Mouse (Mus musculus) right cerebral cortex, postnatal 14 days (tissue): ENCODE measurements around the gene Pi4kb.
A peak's percentile ranks its signal among the peaks of the same experiment; 100 is the strongest.
"Not testable (repeated sequence)": the region's sequence is repeated elsewhere in the genome, so short reads cannot be mapped to it uniquely, and the experiment has no call there.

Experiments used
- DNase-seq: peaks from one replicate; pipeline ENCODE4 v3.0.0; 2022

Pi4kb gene

DNA sequence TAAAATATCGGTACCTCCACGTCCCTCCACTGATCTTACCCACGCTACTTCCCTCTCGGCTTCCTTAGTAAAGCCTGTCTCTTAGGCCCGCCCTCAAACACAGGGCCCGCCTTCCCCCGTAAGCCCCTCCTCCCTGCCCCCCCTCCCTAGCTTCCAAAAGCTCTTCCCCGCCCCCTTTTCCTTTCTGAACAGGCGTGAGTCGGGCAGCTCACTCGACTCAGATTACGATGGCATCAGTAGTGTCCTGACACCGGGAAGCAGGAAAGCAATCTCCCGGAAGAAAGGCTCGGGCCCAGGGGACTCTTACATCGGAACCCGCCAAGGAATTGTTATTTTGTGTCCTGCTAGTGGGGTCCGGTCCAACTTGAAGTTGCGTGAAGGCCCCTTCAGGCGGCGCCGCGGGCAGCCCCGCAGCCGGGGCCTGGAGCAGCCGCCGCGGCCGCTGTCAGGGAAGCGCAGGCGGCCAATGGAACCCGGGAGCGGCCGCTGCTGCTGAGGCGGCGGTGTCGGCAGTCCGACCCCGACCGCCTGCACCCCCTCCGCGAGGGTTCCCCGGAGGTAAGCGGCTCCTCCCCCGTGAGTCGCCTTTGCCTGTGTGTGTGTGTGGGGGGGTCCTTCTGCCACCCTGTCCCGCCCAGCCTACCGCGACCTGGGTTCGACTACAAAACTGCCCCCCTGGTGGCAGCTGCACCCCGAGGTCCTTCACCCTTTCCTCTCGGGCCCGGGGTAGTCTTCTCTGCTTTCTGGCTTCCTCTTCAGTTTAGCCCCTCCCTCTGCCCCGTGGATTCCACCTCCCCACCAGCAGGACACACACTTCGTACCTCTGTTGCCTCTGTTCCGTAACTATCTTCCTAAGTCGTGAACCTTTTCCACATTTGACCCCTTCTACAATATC lies at the start of gene Pi4kb:
Gene Pi4kb, plus strand, starts transcription at position 204 of the 895 bp plus-strand sequence.
- peak; percentile 69 for DNase-seq

DNA sequence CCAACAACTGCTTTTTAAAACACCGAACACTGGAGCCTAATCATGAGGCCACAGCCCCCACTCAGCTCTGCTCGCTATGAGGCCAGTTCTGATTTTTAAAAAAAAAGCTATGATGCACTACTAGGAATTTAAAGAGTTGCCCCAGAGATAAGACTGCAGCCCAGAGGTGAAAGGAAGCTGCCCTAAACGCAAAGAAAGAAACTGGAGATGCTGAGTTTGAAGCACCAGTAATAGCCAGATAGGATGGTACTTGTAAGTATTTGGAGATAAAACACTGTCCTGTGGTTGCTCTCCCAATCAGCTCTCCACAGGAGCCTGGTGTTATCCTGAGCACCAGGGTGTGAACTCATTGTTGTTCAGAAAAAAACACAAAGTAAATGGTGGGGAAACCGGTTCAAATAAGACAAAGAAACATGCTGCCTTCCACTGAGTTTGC lies 48.2 kb upstream of the Pi4kb start:
- not testable (repeated sequence) for DNase-seq

DNA sequence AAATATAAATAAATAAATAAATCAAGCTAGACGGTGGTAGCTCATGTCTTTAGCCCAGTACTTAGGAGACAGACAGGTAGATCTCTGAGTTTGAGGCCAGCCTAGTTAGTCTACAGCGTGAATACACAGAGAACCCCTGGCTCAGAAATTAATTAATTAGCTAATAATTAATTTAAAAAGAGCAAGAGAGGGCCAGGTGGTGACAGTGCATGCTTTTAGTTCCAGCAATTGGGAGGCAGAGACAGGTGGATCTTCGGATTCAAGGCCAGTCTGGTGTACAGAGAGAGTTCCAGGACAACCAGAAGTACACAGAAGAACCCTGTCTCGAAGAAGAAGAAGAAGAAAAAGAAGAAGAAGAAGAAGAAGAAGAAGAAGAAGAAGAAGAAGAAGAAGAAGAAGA lies 45.6 kb upstream of the Pi4kb start:
- DNase-seq, result not testable (repeated sequence)

DNA sequence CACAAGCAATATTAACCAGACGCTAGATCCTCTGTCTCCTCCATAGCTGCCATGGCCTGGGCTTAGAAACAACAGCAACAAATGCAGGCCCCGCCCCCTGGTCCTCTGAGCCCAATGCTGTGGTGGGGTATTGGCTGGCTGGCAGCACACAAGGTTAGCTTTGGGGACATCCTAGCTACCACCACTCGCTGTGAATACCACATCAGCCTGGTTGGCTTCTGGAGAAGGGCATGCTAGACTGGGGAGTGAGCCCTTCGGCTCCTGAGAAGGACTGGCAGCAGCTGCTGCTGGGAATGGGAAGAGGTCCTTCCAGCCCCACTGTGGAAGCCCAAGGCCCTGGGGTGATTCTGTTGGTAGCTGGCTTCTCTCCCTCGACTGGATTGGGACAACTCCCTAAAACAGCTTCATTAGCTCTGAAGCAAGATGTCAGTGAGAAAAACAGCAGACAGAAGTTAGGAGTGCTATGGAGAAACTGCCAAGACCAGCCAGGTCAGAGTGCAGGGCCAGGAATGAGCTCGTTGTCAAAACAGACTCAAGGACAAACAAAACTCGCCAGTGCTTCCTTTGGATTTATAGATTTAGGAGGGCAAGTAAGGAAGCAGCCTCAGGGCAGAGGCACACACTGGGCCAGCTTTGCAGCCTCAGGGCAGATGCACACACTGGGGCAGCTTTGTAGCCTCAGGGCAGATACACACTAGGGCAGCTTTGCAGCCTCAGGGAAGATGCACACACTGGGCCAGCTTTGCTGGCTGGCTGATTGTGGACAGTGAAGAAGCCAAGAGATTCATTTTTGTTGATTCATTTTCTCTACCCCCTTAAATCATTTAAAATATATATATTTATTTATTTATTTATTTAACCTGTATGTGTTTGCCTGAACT lies 43.9 kb upstream of the Pi4kb start:
- DNase-seq, result not testable (repeated sequence)

DNA sequence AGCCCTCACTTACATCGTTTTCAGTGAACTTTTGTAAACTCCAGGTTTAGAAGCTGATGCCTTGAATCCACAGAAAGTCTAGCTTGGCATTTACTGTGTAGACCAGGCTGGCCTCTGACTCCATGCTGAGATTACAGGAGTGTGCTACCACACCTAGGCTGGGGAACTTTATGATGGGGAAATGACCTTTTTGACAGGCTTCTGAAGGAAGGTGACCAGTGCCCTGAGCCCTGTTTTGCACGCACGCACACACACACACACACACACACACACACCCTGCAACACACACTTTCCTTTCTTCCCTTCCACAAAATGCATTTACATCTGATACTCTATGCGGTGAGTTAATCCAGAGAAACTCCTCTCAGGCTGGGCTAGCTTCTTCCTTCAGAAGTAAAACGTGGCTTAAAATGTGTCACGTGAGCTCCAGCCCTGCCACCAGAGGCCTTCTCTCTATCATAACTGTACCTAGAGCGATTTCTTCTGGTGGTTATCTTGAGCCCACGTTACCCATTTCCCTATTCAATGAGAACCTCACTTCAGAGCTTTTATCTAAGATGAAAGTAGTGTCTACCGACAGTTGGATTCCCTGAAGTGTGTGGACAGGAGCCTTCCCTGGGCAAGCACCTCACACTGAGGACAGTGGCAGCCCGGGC lies 43.0 kb upstream of the Pi4kb start:
- not testable (repeated sequence) for DNase-seq

DNA sequence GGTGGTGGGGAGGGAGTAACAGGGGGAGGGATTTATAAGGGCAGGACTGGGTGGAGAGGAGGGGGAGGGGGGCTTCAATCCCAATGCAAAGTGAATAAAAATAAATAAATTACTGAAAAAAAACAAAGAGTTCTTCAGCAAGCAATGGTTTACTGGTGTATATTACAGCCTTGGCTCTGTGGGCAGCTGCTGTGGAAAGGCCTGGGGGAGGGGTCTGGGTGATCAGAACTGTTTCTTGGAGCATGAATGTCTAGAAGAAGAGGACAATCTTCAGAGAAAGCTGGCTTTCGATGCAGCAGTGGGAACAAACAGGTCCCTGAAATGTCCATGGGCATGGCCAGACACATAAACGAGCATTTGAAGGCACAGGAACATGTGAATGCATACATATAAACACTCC lies 42.3 kb upstream of the Pi4kb start:
- not testable (repeated sequence) for DNase-seq

DNA sequence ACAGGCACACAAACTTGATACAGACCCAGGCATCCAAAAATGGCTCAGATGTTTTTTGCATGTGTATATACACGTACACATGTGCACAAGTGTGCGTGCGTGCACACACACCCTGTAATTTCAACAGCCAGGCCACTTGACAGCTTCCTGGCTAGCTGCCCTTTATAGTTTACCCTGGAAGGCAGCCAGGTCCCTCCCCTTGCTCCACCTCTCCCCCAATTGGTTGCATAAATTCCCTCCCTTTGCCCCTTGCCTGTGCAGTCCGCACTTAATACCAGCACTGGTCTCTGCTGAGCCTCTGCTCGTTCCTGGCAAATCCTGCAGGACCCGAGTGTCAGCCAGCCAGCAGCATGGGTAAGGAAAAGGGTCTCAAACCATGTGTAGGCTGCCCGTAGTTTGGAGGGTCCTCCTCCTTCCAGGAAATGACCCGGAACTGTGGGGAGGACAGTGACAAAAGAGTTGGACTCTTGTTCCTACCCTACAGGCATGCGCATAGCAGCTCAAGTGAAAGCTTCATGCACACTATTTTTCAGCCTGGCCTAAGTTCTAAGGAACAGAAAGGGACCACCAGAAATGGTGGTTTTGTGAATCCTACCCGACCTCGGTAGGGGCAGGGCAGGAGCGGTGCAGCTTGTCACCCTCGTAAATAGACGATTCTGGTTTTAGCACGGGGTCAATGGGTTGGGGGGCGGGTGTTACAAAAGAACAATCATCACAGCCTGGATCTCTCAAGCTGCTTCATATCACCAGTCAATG lies 41.5 kb upstream of the Pi4kb start, which contains the start of gene Selenbp1:
Gene Selenbp1, plus strand, starts transcription at position 248 of the 756 bp plus-strand sequence.
- peak; percentile 22 for DNase-seq

DNA sequence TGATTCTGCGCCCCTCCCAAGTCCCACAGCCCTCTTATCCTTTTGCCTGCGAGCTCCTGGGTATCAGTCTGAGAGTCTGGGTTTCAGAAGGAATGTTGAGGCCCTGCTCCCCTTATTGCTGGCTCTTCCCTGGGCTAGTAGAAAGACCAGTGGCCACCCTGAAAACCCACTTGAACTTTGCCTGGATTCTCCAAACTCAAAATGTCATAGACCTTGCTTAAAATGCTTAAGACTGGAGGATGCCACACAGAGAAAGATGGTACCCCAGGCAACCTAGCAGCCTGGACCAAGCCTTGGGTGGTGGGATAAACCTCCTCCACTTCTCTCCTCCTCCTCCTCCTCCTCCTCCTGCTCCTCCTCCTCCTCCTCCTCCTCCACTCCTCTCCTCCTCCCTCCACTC lies 40.9 kb upstream of the Pi4kb start:
- DNase-seq, result not testable (repeated sequence)

DNA sequence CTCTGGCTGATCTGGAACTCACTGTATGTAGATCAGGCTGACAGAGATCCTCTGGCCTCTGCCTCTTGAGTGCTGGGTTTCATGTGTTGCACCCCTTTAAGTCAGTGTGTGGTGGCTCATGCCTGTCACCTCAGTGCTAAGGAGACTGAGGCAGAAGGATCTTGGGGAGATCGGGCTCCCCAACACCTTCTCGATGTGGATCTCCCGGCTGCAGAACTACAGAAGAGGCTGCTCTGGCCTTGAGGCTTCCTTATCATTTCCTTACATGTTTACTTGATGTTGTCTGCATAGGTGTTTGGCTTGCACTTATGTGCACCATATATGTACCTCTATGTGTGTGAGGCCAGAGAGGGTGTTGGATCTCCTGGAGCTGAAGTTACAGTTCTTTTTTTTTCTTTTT lies 40.0 kb upstream of the Pi4kb start:
- not testable (repeated sequence) for DNase-seq

DNA sequence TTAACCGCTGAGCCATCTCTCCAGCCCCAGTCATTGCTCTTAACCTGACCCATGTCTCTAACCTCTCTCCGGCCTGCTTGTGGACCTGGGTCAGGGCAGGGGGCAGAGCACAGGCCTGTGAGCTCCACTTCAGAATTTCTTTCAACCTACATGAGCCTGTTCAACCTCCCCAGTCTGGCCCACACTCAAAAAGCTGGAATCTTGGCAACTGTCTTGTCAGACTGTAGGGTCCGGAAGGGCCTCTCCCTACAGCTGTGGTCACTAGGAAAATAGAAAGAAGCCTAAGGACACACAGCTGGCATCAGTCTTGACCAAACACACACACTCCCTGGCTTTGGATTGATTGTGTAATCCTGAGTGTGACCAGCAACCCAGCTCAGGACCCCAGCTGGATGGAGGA lies 39.2 kb upstream of the Pi4kb start:
- not testable (repeated sequence) for DNase-seq

DNA sequence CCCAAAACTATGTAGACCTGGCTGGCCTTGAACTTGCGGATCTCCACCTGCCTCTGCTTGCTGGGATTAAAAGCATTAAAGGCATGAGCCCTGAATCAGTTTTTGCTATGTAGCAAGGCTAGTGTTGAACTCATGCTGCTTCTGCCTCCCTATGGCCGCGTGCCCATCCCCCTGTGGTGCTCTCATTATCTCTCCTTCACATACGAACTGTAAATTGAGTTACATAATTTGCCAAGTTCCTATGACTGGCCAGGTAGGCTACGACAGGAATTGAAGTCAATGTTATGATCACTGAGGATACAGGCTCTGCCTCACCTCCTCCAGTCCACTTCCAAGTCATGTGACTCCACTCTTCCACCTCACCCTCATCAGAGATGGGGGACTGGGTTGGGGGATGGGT lies 38.4 kb upstream of the Pi4kb start:
- DNase-seq, result not testable (repeated sequence)

DNA sequence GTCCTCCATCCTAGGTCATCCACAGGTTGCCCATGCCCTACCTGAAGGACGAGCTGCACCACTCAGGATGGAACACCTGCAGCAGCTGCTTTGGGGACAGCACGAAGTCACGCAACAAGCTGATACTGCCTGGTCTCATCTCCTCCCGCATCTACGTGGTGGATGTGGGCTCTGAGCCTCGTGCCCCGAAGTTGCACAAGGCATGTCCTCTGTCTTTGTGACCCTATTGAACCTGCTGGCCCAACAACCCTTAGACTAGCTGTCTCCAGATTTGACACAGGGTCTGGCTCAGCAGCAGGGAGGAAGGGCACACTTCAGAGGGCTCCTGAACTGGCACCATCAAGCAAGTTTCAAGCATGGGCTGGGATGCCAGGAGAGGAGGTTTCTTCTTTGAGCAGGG lies 37.3 kb upstream of the Pi4kb start:
- DNase-seq, result not testable (repeated sequence)

DNA sequence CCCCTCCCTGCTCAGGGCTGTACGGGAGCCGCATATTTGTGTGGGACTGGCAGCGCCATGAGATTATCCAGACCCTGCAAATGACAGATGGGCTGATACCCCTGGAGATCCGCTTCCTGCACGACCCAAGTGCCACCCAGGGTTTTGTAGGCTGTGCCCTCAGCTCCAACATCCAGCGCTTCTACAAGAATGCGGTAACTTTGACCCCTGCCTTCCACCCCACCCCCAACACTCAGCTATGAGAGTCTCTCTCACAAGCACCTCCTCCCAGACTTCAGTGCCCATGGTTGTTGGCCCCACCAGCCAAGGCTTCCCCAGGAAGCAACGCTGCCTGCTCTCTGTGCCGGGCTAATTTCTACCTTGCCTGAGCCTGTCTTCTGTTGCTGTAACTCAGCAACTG lies 34.5 kb upstream of the Pi4kb start:
- DNase-seq, result not testable (repeated sequence)

DNA sequence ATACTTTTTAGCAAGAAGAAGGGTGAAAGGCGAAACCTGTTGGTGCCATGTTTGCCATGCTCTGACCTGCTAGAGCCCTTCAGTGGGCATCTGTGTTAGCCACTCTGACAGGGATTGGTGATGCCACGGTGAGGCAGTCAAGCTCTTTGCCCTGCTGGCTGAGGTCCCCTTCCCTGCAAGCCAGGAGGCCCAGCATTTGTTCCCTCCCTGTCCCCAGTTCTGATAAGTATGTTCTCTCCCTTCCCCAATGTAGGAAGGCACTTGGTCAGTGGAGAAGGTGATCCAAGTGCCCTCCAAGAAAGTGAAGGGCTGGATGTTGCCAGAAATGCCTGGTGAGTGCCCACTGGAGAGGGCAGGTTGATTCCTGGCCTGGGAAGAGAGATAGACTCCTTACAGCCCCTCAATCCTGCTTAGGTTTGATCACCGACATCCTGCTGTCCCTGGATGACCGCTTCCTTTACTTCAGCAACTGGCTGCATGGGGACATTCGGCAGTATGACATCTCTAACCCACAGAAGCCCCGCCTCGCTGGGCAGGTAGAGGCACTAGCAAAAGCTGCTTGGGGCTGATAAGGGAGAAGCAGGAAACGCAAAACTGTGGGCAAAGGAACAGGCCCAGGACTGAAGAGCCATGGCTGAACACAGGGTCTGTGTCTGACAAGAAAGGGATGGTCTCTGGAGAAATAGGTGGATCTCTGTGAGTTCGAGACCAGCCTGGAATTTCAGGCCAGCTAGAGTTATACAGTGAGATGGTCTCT lies 32.1 kb upstream of the Pi4kb start:
- not testable (repeated sequence) for DNase-seq

DNA sequence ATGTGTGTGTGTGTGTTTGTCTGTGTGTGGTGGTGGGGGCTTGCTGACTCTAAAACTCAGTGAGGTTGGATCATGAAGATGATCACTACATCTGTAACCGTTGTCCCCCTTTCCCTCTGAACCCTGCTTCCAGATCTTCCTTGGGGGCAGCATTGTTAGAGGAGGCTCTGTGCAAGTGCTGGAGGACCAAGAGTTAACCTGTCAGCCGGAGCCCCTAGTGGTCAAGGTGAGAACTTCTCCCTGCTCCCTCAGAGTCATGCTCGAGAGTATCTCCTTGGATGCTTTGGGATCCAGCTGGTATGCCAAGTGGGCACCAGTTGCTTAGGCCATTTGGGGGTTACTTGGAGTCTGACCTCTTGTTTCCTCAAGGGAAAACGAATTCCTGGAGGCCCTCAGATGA lies 30.8 kb upstream of the Pi4kb start:
- not testable (repeated sequence) for DNase-seq

DNA sequence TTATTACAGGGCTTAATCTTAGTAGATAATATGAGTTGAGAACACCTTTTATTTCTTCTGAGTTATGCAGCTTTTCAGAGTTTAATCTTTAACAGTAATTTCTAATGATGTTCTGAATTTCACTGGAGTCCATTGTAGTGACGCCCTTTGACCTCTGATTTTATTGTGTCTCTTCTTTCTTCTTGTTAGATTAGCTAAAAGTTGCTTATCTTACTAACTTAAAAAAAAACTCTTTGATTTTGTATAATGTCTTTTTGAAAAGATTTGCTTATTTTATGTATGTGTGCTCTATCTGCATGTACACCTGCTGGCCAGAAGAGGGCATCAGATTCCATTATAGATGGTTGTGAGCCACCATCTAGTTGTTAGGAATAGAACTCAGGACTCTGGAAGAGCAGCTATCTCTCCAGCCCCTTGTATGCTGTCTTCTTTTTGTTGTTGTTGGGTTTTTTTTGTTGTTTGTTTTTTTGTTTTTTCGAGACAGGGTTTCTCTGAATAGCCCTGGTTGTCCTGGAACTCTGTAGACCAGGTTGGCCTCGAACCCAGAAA lies 26.4 kb upstream of the Pi4kb start:
- DNase-seq, result no peak

DNA sequence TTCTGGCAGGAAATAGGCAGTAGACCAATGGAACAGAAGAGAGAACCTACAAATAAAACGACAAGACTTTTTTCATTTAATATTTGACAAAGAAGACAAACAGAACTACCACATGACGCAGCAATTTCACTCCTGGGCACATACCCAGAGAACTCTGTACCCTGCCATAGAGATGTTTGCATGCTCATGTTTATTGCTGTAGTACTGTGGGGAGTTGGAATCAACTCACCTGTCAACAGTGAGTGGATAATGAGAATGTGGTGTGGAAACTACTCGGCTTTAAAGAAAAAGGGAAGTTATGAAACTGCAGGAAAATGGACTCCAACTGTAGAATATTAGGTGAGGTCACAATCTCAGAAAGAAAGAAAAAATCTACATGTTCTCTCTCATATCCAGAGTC lies 24.9 kb upstream of the Pi4kb start:
- DNase-seq, result no peak

DNA sequence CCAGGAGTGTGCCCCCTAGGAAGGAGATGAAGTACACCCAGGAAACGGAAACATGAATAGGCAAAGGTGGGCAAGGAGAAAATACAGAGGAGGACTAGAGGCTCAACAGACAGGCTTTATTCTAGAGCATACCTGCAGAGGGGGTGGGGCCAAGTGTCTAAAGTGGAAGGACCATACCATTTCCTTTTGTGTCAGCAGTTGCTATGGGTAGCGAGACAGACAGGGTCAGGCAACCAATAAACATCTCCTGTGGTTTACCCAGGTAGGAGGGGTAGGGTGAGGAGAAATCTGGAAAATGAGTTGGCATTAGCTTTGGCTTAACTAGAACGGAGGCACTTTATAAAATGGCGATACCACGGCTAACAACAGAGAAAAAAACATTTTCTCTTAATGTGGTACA lies 21.7 kb upstream of the Pi4kb start:
- no peak for DNase-seq

DNA sequence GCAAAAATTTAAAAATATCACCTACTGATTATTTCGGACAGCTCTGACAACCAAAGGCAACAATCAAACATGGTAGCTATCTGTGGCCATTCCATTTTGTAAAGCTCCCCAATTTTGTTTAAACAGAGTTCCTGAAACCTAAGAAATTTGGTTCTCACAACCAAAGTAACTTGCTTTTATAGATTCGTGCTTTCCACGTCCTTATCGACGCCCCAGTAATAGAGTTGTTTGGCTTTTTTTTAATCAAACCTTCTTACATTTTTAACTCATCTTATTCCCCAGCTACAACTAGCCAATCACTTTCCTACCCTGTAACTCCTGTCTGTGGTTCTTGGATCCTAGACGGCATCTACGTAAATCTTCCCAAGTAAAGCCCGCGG lies 21.2 kb upstream of the Pi4kb start:
- no peak for DNase-seq

DNA sequence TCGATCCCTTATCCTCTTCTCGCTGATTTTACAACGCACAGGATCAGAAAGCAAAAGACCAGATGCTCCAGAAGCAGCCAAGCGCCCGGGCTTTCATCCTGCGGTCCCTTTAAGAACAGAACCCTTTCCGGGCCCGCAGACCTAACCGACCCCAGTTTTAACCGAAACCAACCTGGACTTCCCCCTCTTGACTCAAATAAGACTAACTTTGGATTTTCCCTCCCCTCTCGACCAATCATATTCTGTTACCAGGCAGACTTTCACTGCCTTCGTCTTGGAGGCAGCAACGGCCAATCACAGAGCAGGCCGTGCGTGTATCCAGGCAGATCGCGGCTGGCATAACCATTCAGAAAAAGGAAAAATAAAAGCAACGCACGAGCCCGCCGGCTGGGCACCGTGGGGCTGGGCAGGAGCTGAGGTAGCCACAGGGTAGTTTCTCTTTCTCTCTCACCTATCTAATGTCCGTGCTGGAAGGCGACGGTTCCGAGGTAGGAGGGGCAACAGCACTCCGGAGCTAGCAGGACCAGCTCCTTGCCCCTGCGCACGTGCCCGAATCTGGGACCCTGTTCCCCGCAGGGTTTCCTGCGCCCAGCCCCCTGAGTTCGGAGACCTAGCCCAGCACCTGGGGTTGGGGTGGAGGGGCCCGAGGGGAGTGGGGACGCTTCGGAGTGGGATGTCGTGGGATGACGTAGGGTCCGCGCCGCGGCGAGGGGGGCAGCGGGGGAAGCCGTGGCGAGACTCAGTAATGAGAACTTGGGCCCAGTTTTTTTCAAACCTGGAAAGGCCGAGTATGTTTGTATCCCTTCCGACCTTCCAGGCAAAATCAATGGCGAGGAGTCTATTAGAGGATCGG lies 20.5 kb upstream of the Pi4kb start, which contains the start of gene Rfx5:
Gene Rfx5, plus strand, starts transcription at position 312 of the 853 bp plus-strand sequence.
- peak; percentile 84 for DNase-seq
